Mouse (Mus musculus) heart, embryonic 15.5 days (tissue): ENCODE results near the gene Gpn1. TPM values are rescaled to one million over a fixed set of nuclear protein-coding genes. Genes with fewer than 3 reads are reported as not detected.
A peak's percentile ranks its signal among the peaks of the same experiment; 100 is the strongest.
"Not testable (repeated sequence)": the region's sequence is repeated elsewhere in the genome, so short reads cannot be mapped to it uniquely, and the experiment has no call there.

Experiments used
- ATAC-seq: fragments of 200-750 bp; cut with Nextera tagmentation; replicated peaks from 2 replicates; pipeline ENCODE4 v1.8.0; 2017; ENCODE audit warnings: low read depth, moderate TSS enrichment; ENCODE audit not compliant: insufficient number of reproducible peaks, insufficient read depth, low FRiP score
- H3K27ac ChIP-seq: fragments of 300-500 bp; sonication (generic); 2 replicates; pipeline ENCODE4 v1.5.1; 2015; ENCODE audit warnings: mild to moderate bottlenecking, inconsistent platforms
- H3K27me3 ChIP-seq: fragments of 300-500 bp; sonication (generic); 2 replicates; pipeline ENCODE4 v1.6.1; 2015; ENCODE audit warnings: inconsistent platforms
- H3K36me3 ChIP-seq: fragments of 300-500 bp; sonication (generic); 2 replicates; pipeline ENCODE4 v1.6.1; 2015; ENCODE audit warnings: mild to moderate bottlenecking, inconsistent platforms
- H3K4me1 ChIP-seq: fragments of 300-500 bp; sonication (generic); replicated peaks from 2 replicates; pipeline ENCODE4 v1.6.1; 2015; ENCODE audit warnings: inconsistent platforms
- H3K4me2 ChIP-seq: fragments of 300-500 bp; sonication (generic); 2 replicates; pipeline ENCODE4 v1.6.1; 2015; ENCODE audit warnings: inconsistent platforms, mild to moderate bottlenecking, moderate library complexity
- H3K4me3 ChIP-seq: fragments of 300-500 bp; sonication (generic); 2 replicates; pipeline ENCODE4 v1.5.1; 2015; ENCODE audit warnings: mild to moderate bottlenecking, inconsistent platforms
- H3K9ac ChIP-seq: fragments of 300-500 bp; sonication (generic); 2 replicates; pipeline ENCODE4 v1.6.1; 2015; ENCODE audit warnings: mild to moderate bottlenecking, inconsistent platforms
- H3K9me3 ChIP-seq: fragments of 300-500 bp; sonication (generic); replicated peaks from 2 replicates; pipeline ENCODE4 v1.6.1; 2016; ENCODE audit warnings: inconsistent platforms
- WGBS: fragments of 180-500 bp; shearing (Covaris S2); methylation state at CpG from one replicate; pipeline ENCODE4 v1.1.7; 2015; ENCODE audit warnings: mixed read lengths; 5-methylcytosine and 5-hydroxymethylcytosine counted together
- polyA plus RNA-seq: library from polyadenylated mRNA; unstranded; fragments of >200 nt; fragmentation: Nextera tagmentation; extraction: Ambion mirVana; gene quantifications from 2 replicates; pipeline ENCODE4 v1.2.1, GENCODE M21; 2015

The Gpn1 gene
- polyA plus RNA-seq, 1 experiment from 2014 or later, result 36.1 TPM

GRCm38 (mm10) chr5:31489116-31489769 lies 5.3 kb upstream of the Gpn1 start:
- Histone ChIP-seq H3K4me3 (no peak overlapping the region), H3K36me3 (no peaks in the 10 kb centered on the region), H3K4me1 (no peaks in the 10 kb centered on the region; the same call in 1 of the 2 replicates), H3K9ac (no peak overlapping the region), H3K27me3 (no peaks in the 10 kb centered on the region), H3K4me2 (no peak overlapping the region), H3K9me3 (no peaks in the 10 kb centered on the region), H3K27ac (no peak overlapping the region)
- 56% methylated on average over 7 of the region's 7 CpGs for WGBS
- no peak for ATAC-seq

DNA sequence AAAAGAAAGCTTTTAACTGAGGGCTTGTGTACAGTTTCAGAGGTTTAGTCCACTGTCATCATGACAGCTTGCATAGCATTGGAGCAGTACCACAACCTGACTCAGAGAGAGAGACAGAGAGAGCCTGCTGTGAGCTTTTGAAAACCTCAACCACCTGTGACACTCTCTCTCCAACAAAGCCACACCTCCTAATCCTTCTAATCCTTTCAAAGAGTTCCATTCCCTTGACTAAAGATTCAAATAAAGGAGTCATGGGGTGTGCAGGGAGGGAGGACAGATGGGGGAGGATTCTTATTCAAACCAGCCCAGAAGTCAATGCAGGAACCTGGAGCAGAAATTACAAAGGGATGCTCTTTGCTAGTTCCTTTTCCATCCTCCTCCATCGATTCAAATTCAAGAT lies 2.5 kb upstream of the Gpn1 start:
- H3K27me3 ChIP-seq, result no peaks in the 10 kb centered on the region
- WGBS, result 43% methylated on average over 1 of the region's 1 CpGs
- H3K4me3 ChIP-seq, result no peak overlapping the region
- no peak overlapping the region for H3K9ac ChIP-seq
- H3K27ac ChIP-seq, result no peak overlapping the region
- ATAC-seq, result no peak
- no peaks in the 10 kb centered on the region for H3K9me3 ChIP-seq
- peaks cover 9% of the 10 kb centered on the region for H3K4me1 ChIP-seq
- no peak overlapping the region for H3K4me2 ChIP-seq
- peaks cover 9% of the 10 kb centered on the region for H3K36me3 ChIP-seq

DNA sequence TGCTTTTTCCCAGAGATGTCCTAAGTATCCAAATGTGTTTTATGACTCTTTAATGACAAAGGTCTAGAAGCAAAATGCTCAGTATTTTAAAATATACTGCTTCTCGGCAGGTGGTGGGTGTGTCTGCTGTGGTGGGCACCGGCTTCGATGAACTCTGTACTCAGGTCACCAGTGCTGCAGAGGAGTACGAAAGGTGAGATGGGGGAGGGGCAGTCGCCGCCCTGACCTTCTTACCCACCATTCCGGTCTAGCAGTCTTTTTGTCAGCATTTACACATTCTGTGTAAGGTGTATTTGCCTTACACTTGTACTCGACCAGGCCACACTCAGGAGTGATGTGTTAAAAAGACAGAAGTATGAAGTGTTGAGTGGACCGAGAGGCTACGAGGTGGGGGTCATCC lies 10.3 kb downstream of the Gpn1 start:
- Histone ChIP-seq H3K9ac (no peak overlapping the region), H3K4me2 (no peak overlapping the region), H3K4me3 (no peak overlapping the region), H3K27ac (no peak overlapping the region), H3K36me3 (peaks cover 66% of the 10 kb centered on the region), H3K9me3 (no peaks in the 10 kb centered on the region), H3K4me1 (peaks cover 7% of the 10 kb centered on the region; the same call in 1 of the 2 replicates), H3K27me3 (no peaks in the 10 kb centered on the region)
- WGBS, result 87% methylated on average over 10 of the region's 10 CpGs
- ATAC-seq, result no peak

DNA sequence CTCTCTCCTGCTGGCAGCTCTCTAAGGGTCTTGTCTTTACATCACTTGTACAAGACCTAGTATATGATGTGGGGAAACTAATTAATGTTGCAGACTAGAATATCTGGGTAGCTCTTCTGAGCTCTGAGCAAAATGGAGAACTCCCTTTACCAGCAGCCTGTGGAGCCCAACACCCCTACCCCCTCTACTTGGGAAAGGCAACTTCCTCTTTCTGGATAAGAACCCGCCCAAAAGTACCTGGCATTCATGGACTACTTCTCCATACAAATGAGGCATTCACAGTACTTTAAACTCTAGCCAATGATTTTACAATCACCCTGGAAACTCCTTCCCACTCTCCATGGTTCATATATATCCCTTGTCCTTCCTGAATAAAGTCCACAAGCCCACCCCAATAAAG lies 17.9 kb downstream of the Gpn1 start:
- no peak overlapping the region for H3K27ac ChIP-seq
- H3K9me3 ChIP-seq, result no peaks in the 10 kb centered on the region
- H3K27me3 ChIP-seq, result no peaks in the 10 kb centered on the region
- peaks cover 80% of the 10 kb centered on the region for H3K36me3 ChIP-seq
- no peak for ATAC-seq
- no peaks in the 10 kb centered on the region for H3K4me1 ChIP-seq
- WGBS, result 71% methylated on average over 1 of the region's 1 CpGs
- no peak overlapping the region for H3K9ac ChIP-seq
- no peak overlapping the region for H3K4me2 ChIP-seq
- no peak overlapping the region for H3K4me3 ChIP-seq

DNA sequence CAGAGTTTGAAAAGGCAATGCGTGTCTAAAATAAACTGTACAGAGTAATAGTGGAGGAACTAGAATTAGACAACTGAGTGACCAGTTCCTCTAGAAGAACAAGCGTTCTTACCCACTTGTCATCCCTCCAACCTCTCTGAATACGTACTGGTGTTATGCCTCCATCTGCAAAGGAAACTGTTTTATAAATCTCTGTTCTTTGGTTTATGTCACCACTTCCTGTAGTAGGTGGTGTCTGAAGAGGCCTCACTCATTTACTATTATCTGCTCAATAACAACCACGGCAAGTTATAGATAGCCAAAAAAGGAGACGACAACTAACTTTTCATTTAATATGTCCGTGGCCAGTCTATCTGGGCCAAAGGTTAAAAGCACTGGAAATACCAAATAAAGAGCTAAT lies 26.0 kb downstream of the Gpn1 start:
- no peak overlapping the region for H3K9ac ChIP-seq
- H3K36me3 ChIP-seq, result peaks cover 68% of the 10 kb centered on the region
- peaks cover 1% of the 10 kb centered on the region for H3K4me1 ChIP-seq
- 89% methylated on average over 6 of the region's 6 CpGs for WGBS
- no peaks in the 10 kb centered on the region for H3K9me3 ChIP-seq
- no peaks in the 10 kb centered on the region for H3K27me3 ChIP-seq
- no peak overlapping the region for H3K4me3 ChIP-seq
- no peak overlapping the region for H3K27ac ChIP-seq
- H3K4me2 ChIP-seq, result no peak overlapping the region
- no peak for ATAC-seq

- H3K9me3 ChIP-seq, result no peaks in the 10 kb centered on the region
- H3K4me1 ChIP-seq, result peaks cover 17% of the 10 kb centered on the region
- under 1% methylated on average over 28 of the region's 28 CpGs for WGBS
- peak within 1 kb of the TSS; percentile 93 for H3K4me2 ChIP-seq
- ATAC-seq, result peak; percentile 67
- no peaks in the 10 kb centered on the region for H3K27me3 ChIP-seq
- H3K27ac ChIP-seq, result peak within 1 kb of the TSS; percentile 83
- H3K9ac ChIP-seq, result peak within 1 kb of the TSS; percentile 80
- peak within 1 kb of the TSS; percentile 98 for H3K4me3 ChIP-seq
- H3K36me3 ChIP-seq, result peaks cover 34% of the 10 kb centered on the region
Observed at GRCm38 (mm10) chr5:31526354-31527116, 32.0 kb downstream of the Gpn1 start, which contains the start of gene Slc4a1ap. Gene Slc4a1ap (plus strand): TSS chr5:31526995.

DNA sequence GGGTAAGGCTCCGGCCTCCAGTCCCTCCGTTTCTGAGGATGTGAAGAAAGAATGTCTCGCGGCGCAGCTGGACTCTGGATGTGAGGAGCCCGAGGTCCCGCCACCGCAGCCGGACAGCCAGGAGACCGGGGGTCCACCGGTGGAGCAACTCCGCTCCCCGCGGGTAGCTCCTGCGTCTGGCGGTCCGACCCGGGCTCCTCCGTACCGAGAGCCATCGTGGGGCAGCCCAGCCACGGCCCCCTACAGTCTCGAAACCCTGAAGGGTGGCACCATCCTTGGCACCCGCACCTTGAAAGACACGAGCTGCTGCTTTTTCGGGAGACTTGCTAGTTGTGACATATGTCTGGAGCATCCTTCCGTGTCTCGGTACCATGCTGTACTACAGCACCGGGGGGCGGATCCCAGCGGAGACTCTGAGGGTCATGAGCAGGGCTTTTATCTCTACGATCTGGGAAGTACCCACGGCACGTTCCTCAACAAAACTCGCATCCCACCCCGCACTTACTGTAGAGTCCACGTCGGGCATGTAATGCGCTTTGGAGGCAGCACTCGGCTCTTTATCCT lies 32.7 kb downstream of the Gpn1 start:
- peak overlapping the region; percentile 98 for H3K4me3 ChIP-seq
- H3K9me3 ChIP-seq, result no peaks in the 10 kb centered on the region
- H3K36me3 ChIP-seq, result peaks cover 36% of the 10 kb centered on the region
- H3K4me2 ChIP-seq, result peak overlapping the region; percentile 93
- peak overlapping the region; percentile 80 for H3K9ac ChIP-seq
- 2% methylated on average over 40 of the region's 40 CpGs for WGBS
- H3K27ac ChIP-seq, result peak overlapping the region; percentile 83
- ATAC-seq, result no peak
- no peaks in the 10 kb centered on the region for H3K27me3 ChIP-seq
- H3K4me1 ChIP-seq, result peaks cover 17% of the 10 kb centered on the region

DNA sequence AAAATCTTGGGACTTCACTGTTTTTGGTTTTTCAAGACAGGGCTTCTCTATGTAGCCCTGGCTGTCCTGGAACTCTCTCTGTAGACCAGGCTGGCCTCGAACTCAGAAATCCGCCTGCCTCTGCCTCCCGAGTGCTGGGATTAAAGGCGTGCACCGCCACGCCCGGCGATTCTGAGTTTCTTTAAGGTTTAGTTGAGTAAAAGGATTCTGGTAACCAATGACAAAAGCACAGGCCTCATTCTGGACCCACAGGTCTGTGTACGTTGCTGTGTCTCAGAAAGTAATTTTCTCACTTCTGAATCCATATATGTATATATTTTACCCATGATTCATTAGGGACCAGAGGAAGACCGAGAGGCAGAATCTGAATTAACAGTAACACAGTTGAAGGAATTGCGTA lies 33.2 kb downstream of the Gpn1 start, which contains the start of gene Supt7l:
TSS of gene Supt7l (minus strand) at position 101 of the 400 bp plus-strand sequence.
- peak within 1 kb of the TSS; percentile 83 for H3K27ac ChIP-seq
- H3K4me3 ChIP-seq, result peak within 1 kb of the TSS; percentile 98
- ATAC-seq, H3K27me3 ChIP-seq, H3K9me3 ChIP-seq: not testable (repeated sequence)
- H3K4me1 ChIP-seq, result peaks cover 17% of the 10 kb centered on the region
- 80% methylated on average over 11 of the region's 11 CpGs for WGBS
- H3K4me2 ChIP-seq, result peak within 1 kb of the TSS; percentile 93
- peak within 1 kb of the TSS; percentile 80 for H3K9ac ChIP-seq
- peaks cover 36% of the 10 kb centered on the region for H3K36me3 ChIP-seq

- WGBS, result 51% methylated on average over 2 of the region's 2 CpGs
- Histone ChIP-seq H3K36me3 (peaks cover 42% of the 10 kb centered on the region), H3K4me2 (peak overlapping the region; percentile 93; the same call in 1 of the 2 replicates)
Observed at GRCm38 (mm10) chr5:31528560-31528959, 34.0 kb downstream of the Gpn1 start.

DNA sequence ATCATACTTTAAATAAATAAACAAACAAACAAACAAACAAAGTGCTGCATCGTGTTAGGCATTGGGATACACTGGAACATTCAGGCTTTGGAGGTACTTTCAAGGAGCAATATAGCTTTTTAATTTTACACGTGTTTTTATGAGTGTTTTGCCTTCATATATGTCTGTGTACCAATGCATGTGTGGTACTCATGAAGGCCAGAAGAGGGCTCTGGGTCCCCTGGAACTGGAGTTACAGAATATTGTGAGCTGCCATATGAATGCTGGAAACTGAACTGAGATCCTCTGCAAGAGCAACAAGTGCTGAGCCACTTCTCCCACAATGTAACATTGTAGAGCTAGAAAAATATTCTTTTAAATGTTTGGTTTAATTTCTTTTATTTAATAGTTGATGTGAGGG lies 40.7 kb downstream of the Gpn1 start:
- H3K27me3 ChIP-seq, result no peaks in the 10 kb centered on the region
- ATAC-seq, result no peak
- 84% methylated on average over 2 of the region's 2 CpGs for WGBS
- no peaks in the 10 kb centered on the region for H3K9me3 ChIP-seq
- H3K27ac ChIP-seq, result no peak overlapping the region
- no peak overlapping the region for H3K4me2 ChIP-seq
- H3K36me3 ChIP-seq, result peaks cover 84% of the 10 kb centered on the region
- H3K4me1 ChIP-seq, result no peaks in the 10 kb centered on the region
- no peak overlapping the region for H3K9ac ChIP-seq
- no peak overlapping the region for H3K4me3 ChIP-seq

More at GRCm38 (mm10) chr5:31528560-31528959, 34.0 kb downstream of the Gpn1 start:
- Histone ChIP-seq H3K27me3 (no peaks in the 10 kb centered on the region), H3K4me1 (peaks cover 17% of the 10 kb centered on the region), H3K9ac (no peak overlapping the region), H3K9me3 (no peaks in the 10 kb centered on the region), H3K27ac (no peak overlapping the region), H3K4me3 (no peak overlapping the region)
- ATAC-seq, result no peak

GRCm38 (mm10) chr5:31559401-31559800 lies 64.9 kb downstream of the Gpn1 start:
- WGBS, result 55% methylated on average over 1 of the region's 1 CpGs
- Histone ChIP-seq H3K4me3 (no peak overlapping the region), H3K27me3 (no peaks in the 10 kb centered on the region), H3K9me3 (no peaks in the 10 kb centered on the region), H3K4me1 (peaks cover 16% of the 10 kb centered on the region), H3K27ac (no peak overlapping the region), H3K36me3 (peaks cover 27% of the 10 kb centered on the region), H3K9ac (no peak overlapping the region), H3K4me2 (no peak overlapping the region)
- no peak for ATAC-seq
